Mouse (Mus musculus) left cerebral cortex, adult 8-10 months (tissue): ENCODE measurements at regions not wholly inside any gene's neighbourhood (a gene's known extent, or its start where the extent isn't known, plus 50 kb on each side); places are given as distances from the start of the nearest gene placed in this dataset.

Experiments used
- DNase-seq, 2 experiments: peaks; one replicate each; pipeline ENCODE4 v3.0.0; 2022; ENCODE audit warnings: low spot score in 2 of 2

GRCm38 (mm10) chr1:73348476-73348875 lies 332.8 kb upstream of the Tnp1 start:
- no peak for DNase-seq

- DNase-seq, result no peak
These were observed 328.9 kb upstream of the Tnp1 start for GRCm38 (mm10) chr1:73344587-73344986.

GRCm38 (mm10) chr1:73341911-73342310 lies 326.2 kb upstream of the Tnp1 start:
- no peak for DNase-seq

- no peak for DNase-seq
These were observed 321.7 kb upstream of the Tnp1 start for GRCm38 (mm10) chr1:73337401-73337800.

- DNase-seq, result no peak
These were observed 293.8 kb upstream of the Tnp1 start for GRCm38 (mm10) chr1:73309556-73309955.

GRCm38 (mm10) chr1:73308420-73308819 lies 292.7 kb upstream of the Tnp1 start:
- DNase-seq, result no peak

GRCm38 (mm10) chr1:73307194-73307593 lies 291.5 kb upstream of the Tnp1 start:
- no peak for DNase-seq

- DNase-seq, result no peak
These were observed 284.4 kb upstream of the Tnp1 start for GRCm38 (mm10) chr1:73299978-73300688.

GRCm38 (mm10) chr1:73285342-73285741 lies 269.6 kb upstream of the Tnp1 start:
- DNase-seq, result no peak

GRCm38 (mm10) chr1:73274480-73274879 lies 258.8 kb upstream of the Tnp1 start:
- DNase-seq, result no peak

GRCm38 (mm10) chr1:73270787-73271391 lies 255.2 kb upstream of the Tnp1 start:
- no peak for DNase-seq

GRCm38 (mm10) chr1:73269051-73269755 lies 253.5 kb upstream of the Tnp1 start:
- no peak for DNase-seq

- DNase-seq, result peak in 1 of 2 experiments; percentile 20
These were observed 249.3 kb upstream of the Tnp1 start for GRCm38 (mm10) chr1:73265009-73265408.

GRCm38 (mm10) chr1:73264245-73264644 lies 248.5 kb upstream of the Tnp1 start:
- DNase-seq, result no peak

GRCm38 (mm10) chr1:73259525-73260098 lies 243.9 kb upstream of the Tnp1 start:
- DNase-seq, result no peak

GRCm38 (mm10) chr1:73257263-73257662 lies 241.6 kb upstream of the Tnp1 start:
- DNase-seq, result no peak

GRCm38 (mm10) chr1:73251911-73252356 lies 236.2 kb upstream of the Tnp1 start:
- no peak for DNase-seq

- DNase-seq, result no peak
These were observed 228.3 kb upstream of the Tnp1 start for GRCm38 (mm10) chr1:73244016-73244415.

- no peak for DNase-seq
These were observed 226.6 kb upstream of the Tnp1 start for GRCm38 (mm10) chr1:73242290-73242689.

GRCm38 (mm10) chr1:73236867-73237266 lies 221.2 kb upstream of the Tnp1 start:
- no peak for DNase-seq

- no peak for DNase-seq
These were observed 217.9 kb upstream of the Tnp1 start for GRCm38 (mm10) chr1:73233636-73234035.

- DNase-seq, result no peak
These were observed 217.3 kb upstream of the Tnp1 start for GRCm38 (mm10) chr1:73233041-73233440.
